Mouse (Mus musculus): ENCODE data around the gene Klk1b9. TPM values are rescaled to one million over a fixed set of nuclear protein-coding genes. Genes with fewer than 3 reads are reported as not detected.
"Not testable (repeated sequence)": the region's sequence is repeated elsewhere in the genome, so short reads cannot be mapped to it uniquely, and the experiment has no call there.

Gene Klk1b9
- not detected in 2 replicates for polyA plus RNA-seq (2016; fragmentation: Nextera tagmentation; extraction: Ambion mirVana)

DNA sequence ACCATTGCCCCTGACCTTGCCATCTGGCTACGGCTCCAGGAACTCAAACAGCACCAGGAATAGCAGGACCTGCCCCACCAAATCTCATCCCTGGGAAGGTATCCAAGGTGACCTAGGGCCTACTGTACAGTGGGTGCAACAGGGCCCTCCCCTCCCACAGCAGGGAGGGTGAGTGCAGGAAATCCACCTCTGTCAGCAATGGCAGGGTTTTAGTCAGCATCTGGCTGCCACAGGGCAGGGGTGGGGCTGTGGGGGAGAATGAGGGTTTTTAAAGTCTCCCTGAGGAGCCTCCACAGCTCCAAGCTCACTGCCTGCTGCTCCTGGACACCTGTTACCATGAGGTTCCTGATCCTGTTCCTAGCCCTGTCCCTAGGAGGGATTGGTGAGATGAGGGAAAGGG, at the start of gene Klk1b9:
TSS of gene Klk1b9 (plus strand) at position 301 of the 400 bp plus-strand sequence.
- not testable (repeated sequence) for H3K4me3 ChIP-seq; H3K9me3 ChIP-seq; DNase-seq (ENCODE audit: low spot score); H3K36me3 ChIP-seq (replicated peaks); H3K27me3 ChIP-seq (replicated peaks; ENCODE audit: low read depth, poor library complexity, severe bottlenecking); H3K4me1 ChIP-seq; H3K27ac ChIP-seq (replicated peaks)
- WGBS = 84% methylated on average over 1 of the region's 1 CpGs

DNA sequence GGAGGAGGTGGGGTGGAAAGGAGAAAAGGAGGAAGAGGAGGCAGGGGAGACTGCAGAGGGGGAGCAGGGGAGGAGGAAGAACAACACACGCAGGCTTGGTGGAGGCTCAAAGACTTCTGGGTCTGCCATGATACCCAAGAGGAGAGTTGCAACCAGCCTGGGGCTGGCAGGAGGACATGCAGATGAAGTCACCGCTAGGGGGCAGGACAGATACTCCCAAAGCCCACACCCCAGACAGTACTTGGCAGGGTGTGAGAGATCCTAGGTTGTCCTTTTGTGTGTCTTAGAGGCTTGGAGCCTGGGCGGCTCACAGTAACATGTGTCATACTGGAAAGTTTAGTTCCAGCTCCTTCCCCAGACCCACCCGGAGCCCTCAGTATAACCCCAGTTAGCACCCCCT, 47.3 kb upstream of the Klk1b9 start:
- Histone ChIP-seq H3K27ac (replicated peaks) (no peak overlapping the region), H3K36me3 (replicated peaks) (no peaks in the 10 kb centered on the region), H3K27me3 (replicated peaks; ENCODE audit: low read depth, poor library complexity, severe bottlenecking) (no peaks in the 10 kb centered on the region), H3K9me3 (no peaks in the 10 kb centered on the region), H3K4me1 (no peaks in the 10 kb centered on the region), H3K4me3 (no peak overlapping the region)
- WGBS = 44% methylated on average over 4 of the region's 4 CpGs
- peak; percentile 30 for DNase-seq (ENCODE audit: low spot score)

DNA sequence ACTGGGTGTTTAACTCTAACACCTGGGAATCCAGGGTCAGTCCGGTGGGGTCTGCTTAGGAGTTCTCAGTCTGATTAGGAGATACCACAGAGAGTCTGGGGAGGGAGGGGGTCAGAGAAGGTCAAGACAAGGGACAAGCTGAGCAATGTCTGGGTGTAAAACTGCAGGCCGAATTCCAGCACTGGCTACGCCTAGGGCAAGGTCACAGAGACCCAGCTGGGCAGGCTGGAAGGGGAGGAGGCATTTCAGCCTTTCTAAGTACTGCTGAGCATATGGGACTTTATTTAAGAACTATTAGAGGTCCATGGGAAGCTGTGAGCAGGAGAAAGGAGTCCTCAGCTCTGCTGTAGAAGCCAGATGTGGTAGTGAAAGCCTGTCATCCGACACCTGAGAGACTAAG, 43.5 kb upstream of the Klk1b9 start:
- 0 out of 2 replicates have a peak, but pooled peaks cover 3% of the 10 kb centered on the region for H3K4me1 ChIP-seq
- WGBS = 56% methylated on average over 4 of the region's 4 CpGs
- no peaks in the 10 kb centered on the region for H3K9me3 ChIP-seq
- H3K27me3 ChIP-seq (replicated peaks; ENCODE audit: low read depth, poor library complexity, severe bottlenecking) = no peaks in the 10 kb centered on the region
- H3K4me3 ChIP-seq = no peak overlapping the region
- no peaks in the 10 kb centered on the region for H3K36me3 ChIP-seq (replicated peaks)
- H3K27ac ChIP-seq (replicated peaks) = no peak overlapping the region
- DNase-seq (ENCODE audit: low spot score) = no peak

DNA sequence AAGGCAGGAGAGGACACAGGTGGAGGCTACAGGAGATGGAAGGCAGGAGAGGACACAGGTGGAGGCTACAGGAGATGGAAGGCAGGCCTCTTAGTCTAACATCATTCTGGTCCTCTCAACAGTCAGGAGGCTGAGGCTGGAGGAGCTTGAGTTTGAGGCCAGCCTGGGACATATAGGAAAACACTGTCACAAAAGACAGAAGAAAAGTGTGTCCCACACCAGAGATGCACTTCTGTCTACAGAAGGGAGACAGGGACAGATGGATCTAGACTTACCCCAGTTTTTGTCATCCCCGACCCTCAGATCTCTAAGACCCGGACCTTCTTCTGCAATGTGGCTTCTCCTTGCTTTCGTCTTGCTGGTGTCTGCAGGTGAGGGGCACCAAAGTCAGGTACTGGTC, 42.4 kb upstream of the Klk1b9 start, which contains the start of gene Klk15:
TSS of gene Klk15 (plus strand) at position 301 of the 400 bp plus-strand sequence.
- Histone ChIP-seq H3K27ac (replicated peaks) (no peak within 1 kb of the TSS), H3K9me3 (no peaks in the 10 kb centered on the region), H3K4me1 (0 out of 2 replicates have a peak, but pooled peaks cover 3% of the 10 kb centered on the region), H3K27me3 (replicated peaks; ENCODE audit: low read depth, poor library complexity, severe bottlenecking) (no peaks in the 10 kb centered on the region), H3K36me3 (replicated peaks) (no peaks in the 10 kb centered on the region), H3K4me3 (no peak within 1 kb of the TSS)
- 93% methylated on average over 3 of the region's 3 CpGs for WGBS
- DNase-seq (ENCODE audit: low spot score) = no peak

DNA sequence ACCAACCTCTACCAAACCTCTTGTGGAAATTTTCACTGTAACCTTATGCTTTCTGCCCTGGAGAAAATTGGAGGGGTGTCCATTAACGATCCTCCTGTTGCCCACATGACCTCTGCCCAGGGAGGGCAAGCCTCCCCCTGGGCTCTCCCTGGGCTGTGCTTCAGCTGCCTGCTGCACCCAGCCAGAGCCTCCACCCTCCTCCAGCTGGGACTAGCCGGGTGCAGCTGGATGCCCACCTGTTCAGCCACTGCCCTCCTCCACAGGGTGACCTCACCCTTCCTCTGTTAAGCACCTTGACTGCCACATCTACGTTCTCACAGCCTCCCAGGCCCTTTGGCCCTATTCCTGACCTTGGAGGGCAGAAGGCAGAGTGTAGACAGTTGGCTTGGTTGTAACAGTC, 41.1 kb upstream of the Klk1b9 start:
- no peak for DNase-seq (ENCODE audit: low spot score)
- WGBS = 59% methylated on average over 3 of the region's 3 CpGs
- 0 out of 2 replicates have a peak, but pooled peaks cover 3% of the 10 kb centered on the region for H3K4me1 ChIP-seq
- H3K9me3 ChIP-seq = no peaks in the 10 kb centered on the region
- no peak overlapping the region for H3K27ac ChIP-seq (replicated peaks)
- no peaks in the 10 kb centered on the region for H3K36me3 ChIP-seq (replicated peaks)
- H3K27me3 ChIP-seq (replicated peaks; ENCODE audit: low read depth, poor library complexity, severe bottlenecking) = no peaks in the 10 kb centered on the region
- no peak overlapping the region for H3K4me3 ChIP-seq

DNA sequence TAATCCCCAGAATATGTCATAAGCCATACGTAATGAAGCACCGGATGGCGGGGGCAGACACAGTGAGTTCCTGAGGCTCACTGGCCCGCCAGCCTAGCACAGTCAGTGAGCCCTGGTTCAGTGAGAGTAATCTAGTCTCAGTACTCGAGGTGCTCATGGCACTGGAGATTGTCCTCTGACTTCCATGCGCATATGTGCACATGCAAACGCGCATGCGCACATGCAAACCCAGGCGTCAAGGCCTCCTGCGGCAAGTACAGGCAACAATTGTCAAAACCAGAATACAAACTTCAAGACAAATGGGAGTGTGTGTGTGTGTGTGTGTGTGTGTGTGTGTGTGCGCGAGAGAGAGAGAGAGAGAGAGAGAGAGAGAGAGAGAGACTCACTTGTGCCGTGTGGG, 39.3 kb upstream of the Klk1b9 start:
- 0 out of 2 replicates have a peak, but pooled peaks cover 3% of the 10 kb centered on the region for H3K4me1 ChIP-seq
- no peaks in the 10 kb centered on the region for H3K36me3 ChIP-seq (replicated peaks)
- no peaks in the 10 kb centered on the region for H3K27me3 ChIP-seq (replicated peaks; ENCODE audit: low read depth, poor library complexity, severe bottlenecking)
- no peak overlapping the region for H3K4me3 ChIP-seq
- WGBS = 87% methylated on average over 14 of the region's 14 CpGs
- DNase-seq (ENCODE audit: low spot score) = no peak
- H3K9me3 ChIP-seq = no peaks in the 10 kb centered on the region
- H3K27ac ChIP-seq (replicated peaks) = no peak overlapping the region

DNA sequence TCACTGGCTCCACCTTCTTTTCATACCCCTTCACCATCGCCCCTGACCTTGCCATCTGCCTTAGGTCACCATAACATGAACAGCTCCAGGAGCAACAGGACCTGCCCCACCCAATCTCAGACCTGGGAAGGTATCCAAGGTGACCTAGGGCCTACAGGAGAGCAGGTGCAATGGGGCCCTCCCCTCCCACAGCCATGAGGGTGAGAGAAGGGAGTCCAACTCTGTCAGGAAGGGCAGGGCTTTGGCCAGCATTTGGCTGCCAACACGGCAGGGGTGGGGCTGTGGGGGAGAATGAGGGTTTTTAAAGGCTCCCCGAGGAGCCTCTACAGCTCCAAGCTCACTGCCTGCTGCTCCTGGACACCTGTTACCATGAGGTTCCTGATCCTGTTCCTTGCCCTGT, 33.6 kb upstream of the Klk1b9 start:
- DNase-seq (ENCODE audit: low spot score); H3K4me1 ChIP-seq; H3K36me3 ChIP-seq (replicated peaks); H3K9me3 ChIP-seq; H3K27ac ChIP-seq (replicated peaks); H3K4me3 ChIP-seq; H3K27me3 ChIP-seq (replicated peaks; ENCODE audit: low read depth, poor library complexity, severe bottlenecking): not testable (repeated sequence)
- 71% methylated on average over 3 of the region's 3 CpGs for WGBS

DNA sequence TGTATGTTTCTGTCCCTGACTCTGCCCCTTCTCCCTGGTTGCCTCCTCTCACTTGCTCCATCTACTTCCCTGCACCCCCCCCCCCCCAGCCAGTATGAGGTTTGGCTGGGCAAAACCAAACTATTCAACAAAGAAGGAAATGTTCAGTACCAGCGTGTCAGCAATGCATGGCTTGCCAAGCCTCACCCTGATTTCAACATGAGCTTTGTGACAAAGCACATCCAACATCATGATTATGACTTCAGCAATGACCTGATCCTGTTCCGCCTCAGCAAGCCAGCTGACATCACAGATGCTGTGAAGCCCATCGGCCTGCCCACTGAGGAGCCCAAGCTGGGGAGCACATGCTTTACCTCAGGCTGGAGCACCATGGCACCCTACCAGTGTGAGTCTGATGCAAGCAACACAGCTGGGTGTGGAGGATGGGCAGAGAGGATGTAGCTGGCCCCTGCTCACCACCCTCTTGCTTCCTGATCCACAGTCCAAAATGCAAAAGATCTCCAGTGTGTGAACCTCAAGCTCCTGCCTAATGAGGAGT, 31.1 kb upstream of the Klk1b9 start:
- no peak overlapping the region for H3K27ac ChIP-seq (replicated peaks)
- H3K4me3 ChIP-seq = no peak overlapping the region
- no peaks in the 10 kb centered on the region for H3K9me3 ChIP-seq
- WGBS = 87% methylated on average over 3 of the region's 3 CpGs
- no peak for DNase-seq (ENCODE audit: low spot score)
- H3K27me3 ChIP-seq (replicated peaks; ENCODE audit: low read depth, poor library complexity, severe bottlenecking) = no peaks in the 10 kb centered on the region
- H3K36me3 ChIP-seq (replicated peaks) = no peaks in the 10 kb centered on the region
- no peaks in the 10 kb centered on the region for H3K4me1 ChIP-seq

DNA sequence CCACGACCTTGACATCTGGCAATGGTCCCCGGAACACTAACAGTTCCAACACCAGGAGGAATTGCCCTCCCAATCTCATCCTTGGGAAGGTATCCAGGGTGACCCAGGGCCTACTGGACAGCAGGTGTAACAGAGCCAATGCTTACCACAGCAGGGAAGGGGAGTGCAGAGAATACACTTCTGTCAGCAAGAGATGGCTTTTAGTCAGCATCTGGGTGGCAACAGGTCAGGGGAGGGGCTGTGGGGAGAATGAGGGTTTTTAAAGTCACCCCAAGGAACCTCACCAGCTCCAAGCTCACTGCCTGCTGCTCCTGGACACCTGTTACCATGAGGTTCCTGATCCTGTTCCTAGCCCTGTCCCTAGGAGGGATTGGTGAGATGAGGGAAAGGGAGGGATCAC, 25.5 kb upstream of the Klk1b9 start, which contains the start of gene Klk1b8:
TSS of gene Klk1b8 (plus strand) at position 301 of the 400 bp plus-strand sequence.
- 85% methylated on average over 2 of the region's 2 CpGs for WGBS
- H3K27me3 ChIP-seq (replicated peaks; ENCODE audit: low read depth, poor library complexity, severe bottlenecking) = no peaks in the 10 kb centered on the region
- DNase-seq (ENCODE audit: low spot score) = no peak
- H3K36me3 ChIP-seq (replicated peaks) = no peaks in the 10 kb centered on the region
- H3K4me1 ChIP-seq = no peaks in the 10 kb centered on the region
- H3K27ac ChIP-seq (replicated peaks) = no peak within 1 kb of the TSS
- no peak within 1 kb of the TSS for H3K4me3 ChIP-seq
- no peaks in the 10 kb centered on the region for H3K9me3 ChIP-seq

DNA sequence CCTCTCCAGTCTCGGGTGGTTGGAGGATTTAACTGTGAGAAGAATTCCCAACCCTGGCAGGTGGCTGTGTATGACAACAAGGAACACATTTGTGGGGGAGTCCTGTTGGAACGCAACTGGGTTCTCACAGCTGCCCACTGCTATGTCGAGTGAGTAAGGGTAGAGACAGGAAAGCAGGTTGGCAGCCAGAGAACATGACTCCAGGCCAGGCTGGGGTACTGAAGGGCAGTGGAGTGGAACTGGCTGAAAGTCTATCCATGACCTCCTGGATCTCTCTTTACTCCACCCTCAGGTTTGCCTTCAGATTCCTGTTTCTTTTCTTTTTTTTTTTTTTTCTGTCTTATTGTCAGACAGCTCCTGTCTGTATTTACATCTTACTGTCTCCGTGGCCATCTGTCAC, 23.2 kb upstream of the Klk1b9 start:
- H3K4me1 ChIP-seq = no peaks in the 10 kb centered on the region
- no peaks in the 10 kb centered on the region for H3K9me3 ChIP-seq
- no peak for DNase-seq (ENCODE audit: low spot score)
- no peaks in the 10 kb centered on the region for H3K27me3 ChIP-seq (replicated peaks; ENCODE audit: low read depth, poor library complexity, severe bottlenecking)
- H3K4me3 ChIP-seq = no peak overlapping the region
- 73% methylated on average over 4 of the region's 4 CpGs for WGBS
- H3K27ac ChIP-seq (replicated peaks) = no peak overlapping the region
- H3K36me3 ChIP-seq (replicated peaks) = no peaks in the 10 kb centered on the region

DNA sequence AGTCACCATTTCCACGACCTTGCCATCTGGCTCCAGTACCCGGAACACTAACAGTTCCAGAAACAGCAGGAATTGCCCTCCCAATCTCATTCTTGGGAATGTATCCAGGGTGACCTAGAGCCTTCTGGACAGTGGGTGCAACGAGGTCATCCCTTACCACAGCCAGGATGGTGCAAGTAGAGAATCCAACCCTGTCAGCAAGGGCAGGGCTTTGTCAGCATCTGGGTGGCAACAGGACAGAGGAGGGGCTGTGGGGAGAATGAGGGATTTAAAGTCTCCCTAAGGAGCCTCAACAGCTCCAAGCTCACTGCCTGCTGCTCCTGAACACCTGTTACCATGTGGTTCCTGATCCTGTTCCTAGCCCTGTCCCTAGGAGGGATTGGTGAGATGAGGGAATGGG, 9.4 kb upstream of the Klk1b9 start, which contains the start of gene Klk1b1:
TSS of gene Klk1b1 (plus strand) at position 301 of the 400 bp plus-strand sequence.
- 78% methylated on average over 3 of the region's 3 CpGs for WGBS
- no peaks in the 10 kb centered on the region for H3K4me1 ChIP-seq
- H3K27me3 ChIP-seq (replicated peaks; ENCODE audit: low read depth, poor library complexity, severe bottlenecking) = no peaks in the 10 kb centered on the region
- no peaks in the 10 kb centered on the region for H3K36me3 ChIP-seq (replicated peaks)
- H3K4me3 ChIP-seq = no peak within 1 kb of the TSS
- DNase-seq (ENCODE audit: low spot score) = no peak
- H3K9me3 ChIP-seq = no peaks in the 10 kb centered on the region
- H3K27ac ChIP-seq (replicated peaks) = no peak within 1 kb of the TSS

DNA sequence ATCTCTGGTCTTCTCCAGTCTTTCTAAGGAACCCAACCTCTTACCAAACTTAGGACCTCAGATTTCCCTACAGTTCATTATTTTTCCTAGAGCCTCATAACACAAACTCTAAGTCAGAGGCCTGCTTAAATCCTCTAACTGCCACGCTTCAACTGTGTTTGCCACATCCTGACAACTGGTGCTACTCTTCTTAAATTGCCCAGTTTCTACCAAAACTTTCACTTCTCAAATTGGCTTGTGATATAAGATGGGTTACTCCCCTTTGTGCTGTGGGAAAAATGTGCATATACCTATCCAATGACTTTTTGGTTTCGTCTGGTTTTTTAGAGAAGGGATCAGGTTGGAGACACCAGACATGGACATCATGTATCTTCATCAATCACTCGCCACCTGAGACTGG, 8.8 kb upstream of the Klk1b9 start:
- Histone ChIP-seq H3K9me3 (no peaks in the 10 kb centered on the region), H3K36me3 (replicated peaks) (no peaks in the 10 kb centered on the region), H3K4me3 (no peak overlapping the region), H3K27me3 (replicated peaks; ENCODE audit: low read depth, poor library complexity, severe bottlenecking) (no peaks in the 10 kb centered on the region), H3K4me1 (no peaks in the 10 kb centered on the region), H3K27ac (replicated peaks) (no peak overlapping the region)
- no peak for DNase-seq (ENCODE audit: low spot score)
- 79% methylated on average over 3 of the region's 3 CpGs for WGBS

DNA sequence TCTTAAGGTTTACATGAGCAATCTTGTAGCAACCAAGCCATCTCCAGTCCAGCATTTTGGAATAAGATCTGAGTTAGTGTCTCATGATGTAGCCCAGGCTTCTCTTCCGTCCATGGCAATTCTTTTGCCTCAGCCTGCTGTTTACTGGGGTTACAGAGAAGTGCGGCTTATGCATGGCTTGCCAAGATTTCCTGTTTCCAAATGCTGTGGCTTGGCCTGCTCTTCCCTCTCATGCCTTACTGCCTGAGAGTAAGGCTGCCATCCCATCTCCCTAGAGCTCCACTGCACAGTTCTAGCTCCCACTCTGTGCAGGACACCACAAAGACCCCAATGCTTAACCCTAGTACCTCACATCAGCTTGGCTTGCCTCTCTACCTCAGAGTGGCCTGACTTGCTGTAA, 8.2 kb upstream of the Klk1b9 start:
- no peaks in the 10 kb centered on the region for H3K4me1 ChIP-seq
- no peaks in the 10 kb centered on the region for H3K9me3 ChIP-seq
- H3K27ac ChIP-seq (replicated peaks) = no peak overlapping the region
- no peak overlapping the region for H3K4me3 ChIP-seq
- no peaks in the 10 kb centered on the region for H3K36me3 ChIP-seq (replicated peaks)
- 90% methylated on average over 2 of the region's 2 CpGs for WGBS
- no peak for DNase-seq (ENCODE audit: low spot score)
- H3K27me3 ChIP-seq (replicated peaks; ENCODE audit: low read depth, poor library complexity, severe bottlenecking) = no peaks in the 10 kb centered on the region
